Mouse (Mus musculus) embryonic facial prominence, embryonic 11.5 days (tissue): Measurements from ENCODE around the gene Olfr1291-ps1. TPM values are rescaled to one million over a fixed set of nuclear protein-coding genes. Genes with fewer than 3 reads are reported as not detected.

ENCODE experiments used
- polyA plus RNA-seq: library from polyadenylated mRNA; unstranded; fragments of >200 nt; fragmentation: Nextera tagmentation; extraction: Ambion mirVana; gene quantifications from 2 replicates; pipeline ENCODE4 v1.2.1, GENCODE M21; 2014

Gene Olfr1291-ps1
- polyA plus RNA-seq, 1 experiment from 2014 or later: not detected

Other genes with a start within 250 kb of the Olfr1291-ps1 start
- gene Olfr1276, start 242.7 kb upstream of the Olfr1291-ps1 start, polyA plus RNA-seq: not detected in 2 replicates
- not detected in 2 replicates for gene Olfr1277, start 223.1 kb upstream of the Olfr1291-ps1 start, polyA plus RNA-seq
- not detected in 2 replicates for gene Olfr1278, start 207.0 kb upstream of the Olfr1291-ps1 start, polyA plus RNA-seq
- not detected in 2 replicates for gene Olfr1279, start 196.5 kb upstream of the Olfr1291-ps1 start, polyA plus RNA-seq
- gene Olfr1280, start 183.2 kb upstream of the Olfr1291-ps1 start, polyA plus RNA-seq: not detected in 2 replicates
- gene Olfr1281, start 170.7 kb upstream of the Olfr1291-ps1 start, polyA plus RNA-seq: not detected in 2 replicates
- not detected in 2 replicates for gene Olfr1282, start 161.1 kb upstream of the Olfr1291-ps1 start, polyA plus RNA-seq
- gene Olfr1283, start 130.4 kb upstream of the Olfr1291-ps1 start, polyA plus RNA-seq: not detected in 2 replicates
- gene Olfr1284, start 121.7 kb upstream of the Olfr1291-ps1 start, polyA plus RNA-seq: not detected in 2 replicates
- not detected in 2 replicates for gene Olfr1286, start 74.1 kb upstream of the Olfr1291-ps1 start, polyA plus RNA-seq
- gene Olfr1287, start 48.0 kb upstream of the Olfr1291-ps1 start, polyA plus RNA-seq: not detected in 2 replicates
- not detected in 2 replicates for gene Olfr1288, start 23.1 kb upstream of the Olfr1291-ps1 start, polyA plus RNA-seq
- gene Olfr1289, start 16.4 kb upstream of the Olfr1291-ps1 start, polyA plus RNA-seq: not detected in 2 replicates
- gene Olfr1290, start 3.4 kb upstream of the Olfr1291-ps1 start, polyA plus RNA-seq: not detected in 2 replicates
- not detected in 2 replicates for gene Olfr1293-ps, start 28.0 kb downstream of the Olfr1291-ps1 start, polyA plus RNA-seq
- not detected in 2 replicates for gene Olfr1294, start 43.1 kb downstream of the Olfr1291-ps1 start, polyA plus RNA-seq
- gene Olfr1295, start 72.5 kb downstream of the Olfr1291-ps1 start, polyA plus RNA-seq: not detected in 2 replicates
- not detected in 2 replicates for gene Olfr1297, start 129.3 kb downstream of the Olfr1291-ps1 start, polyA plus RNA-seq
- not detected in 2 replicates for gene Olfr1298, start 152.0 kb downstream of the Olfr1291-ps1 start, polyA plus RNA-seq
- gene Olfr1299, start 164.2 kb downstream of the Olfr1291-ps1 start, polyA plus RNA-seq: not detected in 2 replicates